Mouse (Mus musculus): Measurements from ENCODE around the gene Dscam.

DNA sequence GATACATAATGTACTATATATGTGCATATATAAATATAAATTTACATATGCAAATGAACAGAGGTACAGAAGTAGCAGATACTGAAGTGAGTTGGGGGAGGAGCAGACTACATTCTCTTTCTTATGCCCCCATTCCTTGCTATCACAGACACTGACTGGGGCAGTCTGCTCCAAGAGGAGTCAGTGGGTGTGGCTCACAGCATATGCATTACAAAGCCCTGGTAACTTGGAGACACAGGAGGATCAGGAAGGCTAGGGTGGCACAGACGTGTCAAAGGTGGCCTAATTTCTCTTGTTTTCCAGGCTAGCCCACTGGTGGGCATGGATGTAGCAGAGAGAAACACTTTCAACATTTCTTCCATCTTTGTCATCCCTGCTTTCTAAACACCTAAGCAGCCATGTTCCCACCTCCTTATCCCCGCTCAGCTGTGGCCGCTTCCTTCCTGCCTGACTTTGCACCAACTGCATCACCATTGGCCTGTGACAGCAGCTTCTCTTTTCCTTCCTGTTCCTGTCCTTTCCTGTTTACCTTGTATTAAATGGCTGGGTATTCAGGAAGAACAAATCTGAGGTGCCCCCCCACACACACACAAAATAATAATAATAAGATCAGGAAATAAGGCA lies 325.0 kb downstream of the Dscam start:
- TF ChIP-seq POLR2A (IDR thresholded peaks at IDR 0.05; ENCODE audit: low read depth, low read length) (no peak), CTCF (IDR thresholded peaks at IDR 0.05; ENCODE audit: extremely low read depth, insufficient read depth, insufficient read length, insufficient replicate concordance) (no peak)
